ENCODE assay signal across 32 mouse cellular contexts in genomic region chr11:45892861-45893360, GRCm38 (mm10).
"Had no signal": no experiment of that assay in that cellular context is flagged by ENCODE, and none has a peak within 500 bp of the region (broad histone marks: within the 10 kb centered on the region; RNA-seq: fewer than 3 reads in every experiment).

No protein-coding gene starts in this region.

- H3K4me3 ChIP-seq: limb, embryonic 10.5 days; limb, embryonic 12.5 days; limb, embryonic 13.5 days; limb, embryonic 15.5 days; liver, embryonic 13.5 days; liver, embryonic 15.5 days; lung, embryonic 15.5 days; megakaryocyte, embryonic 14.5 days; midbrain, embryonic 10.5 days; midbrain, embryonic 12.5 days; midbrain, embryonic 13.5 days; midbrain, embryonic 15.5 days; myocyte; neural tube, embryonic 12.5 days; neural tube, embryonic 13.5 days had no signal

- ATAC-seq: liver, postnatal 0 days; lung, postnatal 0 days; midbrain, embryonic 13.5 days; midbrain, embryonic 15.5 days; midbrain, embryonic 16.5 days had no signal

- H3K9me3 ChIP-seq: limb, embryonic 10.5 days; limb, embryonic 12.5 days; limb, embryonic 13.5 days; limb, embryonic 15.5 days; liver, embryonic 13.5 days; liver, embryonic 15.5 days; lung, embryonic 15.5 days; megakaryocyte, embryonic 14.5 days; midbrain, embryonic 10.5 days; midbrain, embryonic 12.5 days; midbrain, embryonic 13.5 days; midbrain, embryonic 15.5 days; neural tube, embryonic 12.5 days; neural tube, embryonic 13.5 days had no signal

- H3K9ac ChIP-seq: limb, embryonic 12.5 days; limb, embryonic 13.5 days; limb, embryonic 15.5 days; liver, embryonic 13.5 days; liver, embryonic 14.5 days; liver, embryonic 15.5 days; liver, postnatal 0 days; lung, embryonic 14.5 days; lung, embryonic 15.5 days; midbrain, embryonic 12.5 days; midbrain, embryonic 13.5 days; midbrain, embryonic 15.5 days; neural tube, embryonic 12.5 days; neural tube, embryonic 13.5 days had no signal

- H3K4me2 ChIP-seq: limb, embryonic 12.5 days; limb, embryonic 13.5 days; limb, embryonic 15.5 days; liver, embryonic 11.5 days; liver, embryonic 13.5 days; liver, embryonic 15.5 days; lung, embryonic 14.5 days; lung, embryonic 15.5 days; midbrain, embryonic 11.5 days; midbrain, embryonic 12.5 days; midbrain, embryonic 13.5 days; midbrain, embryonic 15.5 days; neural tube, embryonic 12.5 days; neural tube, embryonic 13.5 days had no signal

- H3K4me1 ChIP-seq: limb, embryonic 10.5 days; limb, embryonic 12.5 days; limb, embryonic 13.5 days; limb, embryonic 15.5 days; lung, embryonic 15.5 days; midbrain, embryonic 10.5 days; midbrain, embryonic 12.5 days; midbrain, embryonic 15.5 days; neural tube, embryonic 12.5 days; neural tube, embryonic 13.5 days had no signal

- DNase-seq: left cerebral cortex, postnatal 4 days; liver; liver, embryonic 13.5 days; liver, postnatal 0 days; lung, adult 18-20 months; lung, adult 2 months; lung, embryonic 14.5 days; lung, postnatal 10 days; lung, postnatal 14 days; lung, postnatal 36 days; lung, postnatal 4 days; midbrain, embryonic 14.5 days had no signal

- H3K27ac ChIP-seq: limb, embryonic 10.5 days; limb, embryonic 12.5 days; limb, embryonic 13.5 days; limb, embryonic 15.5 days; liver, embryonic 13.5 days; liver, embryonic 14.5 days; liver, embryonic 15.5 days; lung, embryonic 15.5 days; macrophage; midbrain, embryonic 10.5 days; midbrain, embryonic 12.5 days; midbrain, embryonic 13.5 days; midbrain, embryonic 15.5 days; neural tube, embryonic 12.5 days; neural tube, embryonic 13.5 days had no signal

- H3K27me3 ChIP-seq: limb, embryonic 12.5 days; limb, embryonic 13.5 days; limb, embryonic 15.5 days; liver, embryonic 13.5 days; liver, embryonic 15.5 days; lung, embryonic 15.5 days; megakaryocyte, embryonic 14.5 days; midbrain, embryonic 12.5 days; midbrain, embryonic 13.5 days; midbrain, embryonic 15.5 days; neural tube, embryonic 12.5 days; neural tube, embryonic 13.5 days had no signal
